8 mouse cellular contexts compared by ENCODE assay signal in genomic region chr5:33982731-33983259, GRCm38 (mm10). TPM values are rescaled to one million over a fixed set of nuclear protein-coding genes. Genes with fewer than 3 reads are reported as not detected.
DNase-seq lines count a peak whose midpoint lies in the region; ATAC-seq and TF ChIP-seq lines count a peak whose summit lies in the region.

No protein-coding gene starts in this region.

- H3K4me2 ChIP-seq in heart, embryonic 12.5 days: peak overlapping the region; percentile 94
- H3K4me2 ChIP-seq in liver, embryonic 13.5 days: peak overlapping the region; percentile 73

- no peak for TF ChIP-seq POLR2A in embryonic fibroblast, embryonic 13.5 days (IDR thresholded peaks at IDR 0.05; ENCODE audit: low read depth, low read length)

- no peak for TF ChIP-seq CTCF in embryonic fibroblast, embryonic 13.5 days (IDR thresholded peaks at IDR 0.05; ENCODE audit: borderline replicate concordance, insufficient read depth, low read length)

- 0 out of 2 replicates have a peak, but pooled peaks cover 3% of the 10 kb centered on the region for H3K9me3 ChIP-seq in heart, embryonic 12.5 days (replicated peaks)
- no peaks in the 10 kb centered on the region for H3K9me3 ChIP-seq in liver, embryonic 13.5 days (replicated peaks)

- 0 out of 2 replicates have a peak, but pooled peaks cover 6% of the 10 kb centered on the region for H3K4me1 ChIP-seq in heart, embryonic 12.5 days (replicated peaks)
- H3K4me1 ChIP-seq in embryonic fibroblast, embryonic 13.5 days (ENCODE audit: control insufficient read depth, insufficient read depth, low read length): 0 out of 2 replicates have a peak, but pooled peaks cover 3% of the 10 kb centered on the region
- H3K4me1 ChIP-seq in liver, embryonic 13.5 days (replicated peaks): peaks cover 11% of the 10 kb centered on the region; the same call in 1 of the 2 replicates

- DNase-seq in heart, postnatal 14 days: no peak
- DNase-seq in Muller cell, postnatal 12 days (ENCODE audit: inconsistent ontology term): peak; percentile 29
- no peak for DNase-seq in liver, embryonic 13.5 days
- no peak for DNase-seq in c-Kit-positive CD71-positive TER-119-positive erythroid progenitor cells, embryonic 14.5 days (ENCODE audit: low spot score)
- no peak for DNase-seq in layer of hippocampus, adult 8-10 months (ENCODE audit: low spot score in 2 of 2)
- DNase-seq in cerebellum, postnatal 36 days: no peak

- 4% methylated on average over 26 of the region's 26 CpGs for WGBS in heart, embryonic 12.5 days
- WGBS in liver, embryonic 13.5 days (ENCODE audit: insufficient replicate concordance): 6% methylated on average over 26 of the region's 26 CpGs

- peak overlapping the region; percentile 80 for H3K9ac ChIP-seq in heart, embryonic 12.5 days
- H3K9ac ChIP-seq in liver, embryonic 13.5 days: no peak overlapping the region; the same call in 1 of the 2 replicates

- peak; percentile 34; the same call in 1 of the 2 replicates for ATAC-seq in heart, embryonic 12.5 days (ENCODE audit: insufficient number of reproducible peaks, low FRiP score)
- no peak for ATAC-seq in liver, embryonic 13.5 days (ENCODE audit: low read depth)

- H3K27ac ChIP-seq in heart, embryonic 12.5 days (ENCODE audit: poor library complexity, severe bottlenecking): no peak overlapping the region
- H3K27ac ChIP-seq in embryonic fibroblast, embryonic 13.5 days (ENCODE audit: insufficient read depth, low read length): peak overlapping the region; percentile 28; the same call in 1 of the 2 replicates
- H3K27ac ChIP-seq in liver, embryonic 13.5 days: no peak overlapping the region

- H3K4me3 ChIP-seq in heart, embryonic 12.5 days: peak overlapping the region; percentile 84
- peak overlapping the region; percentile 73 for H3K4me3 ChIP-seq in embryonic fibroblast, embryonic 13.5 days (ENCODE audit: insufficient read depth, low read length)
- H3K4me3 ChIP-seq in liver, embryonic 13.5 days (replicated peaks): peak overlapping the region; percentile 60

- intact Hi-C loops in heart, postnatal 14 days (cut with DNase I): no loop called here

- H3K27me3 ChIP-seq in heart, embryonic 12.5 days (replicated peaks): peaks cover 22% of the 10 kb centered on the region
- H3K27me3 ChIP-seq in liver, embryonic 13.5 days: peaks cover 57% of the 10 kb centered on the region

- H3K36me3 ChIP-seq in heart, embryonic 12.5 days: peaks cover 4% of the 10 kb centered on the region
- no peaks in the 10 kb centered on the region for H3K36me3 ChIP-seq in liver, embryonic 13.5 days

RNA-seq across cellular contexts. Expression of gene Gm1673, which starts 0.4 kb away (rescaled TPM):
- 93.7 and 97.0 TPM in 2 replicates for polyA plus RNA-seq in heart, embryonic 12.5 days (2016; fragmentation: Nextera tagmentation; extraction: Ambion mirVana)
- 1 to 10 TPM; 3.7 to 5.2 TPM for total RNA-seq in heart, postnatal 14 days (2021)
- 9.6 and 15.7 TPM in 2 replicates for polyA plus RNA-seq in embryonic fibroblast, embryonic 13.5 days (2011; ENCODE audit: insufficient read length, low read depth, missing spikeins)
- polyA plus RNA-seq in liver, embryonic 13.5 days (2015; fragmentation: Nextera tagmentation; extraction: Ambion mirVana): 5.0 and 7.0 TPM in 2 replicates
- total RNA-seq in layer of hippocampus, adult 8-10 months (2022): 10 to 100 TPM; 46.7 to 64.8 (median 54.9) TPM

RNA-seq across cellular contexts. Expression of gene Nat8l, which starts 13.0 kb away (rescaled TPM):
- 0.64 and 0.73 TPM in 2 replicates for polyA plus RNA-seq in heart, embryonic 12.5 days (2016; fragmentation: Nextera tagmentation; extraction: Ambion mirVana)
- total RNA-seq in heart, postnatal 14 days (2021): 1 to 10 TPM in 1 of 2 experiments, under 1 TPM in 1; 0.71 to 1.2 TPM
- polyA plus RNA-seq in embryonic fibroblast, embryonic 13.5 days (2011; ENCODE audit: insufficient read length, low read depth, missing spikeins): 0.12 and 0.32 TPM in 2 replicates
- polyA plus RNA-seq in liver, embryonic 13.5 days (2015; fragmentation: Nextera tagmentation; extraction: Ambion mirVana): 0.05 and 0.06 TPM in 2 replicates
- 100 to 1,000 TPM; 140 to 156 (median 148) TPM for total RNA-seq in layer of hippocampus, adult 8-10 months (2022)

RNA-seq across cellular contexts. Expression of gene Nelfa, which starts 46.6 kb away (rescaled TPM):
- 36.5 and 39.8 TPM in 2 replicates for polyA plus RNA-seq in heart, embryonic 12.5 days (2016; fragmentation: Nextera tagmentation; extraction: Ambion mirVana)
- total RNA-seq in heart, postnatal 14 days (2021): 10 to 100 TPM; 11.6 to 12.8 TPM
- 19.2 and 22.0 TPM in 2 replicates for polyA plus RNA-seq in embryonic fibroblast, embryonic 13.5 days (2011; ENCODE audit: insufficient read length, low read depth, missing spikeins)
- 30.9 and 35.5 TPM in 2 replicates for polyA plus RNA-seq in liver, embryonic 13.5 days (2015; fragmentation: Nextera tagmentation; extraction: Ambion mirVana)
- total RNA-seq in layer of hippocampus, adult 8-10 months (2022): 10 to 100 TPM; 19.3 to 22.6 (median 20.8) TPM
